Comparison of ENCODE assay signal across 18 mouse cellular contexts in genomic region chr12:112752399-112752798, GRCm38 (mm10). TPM values are rescaled to one million over a fixed set of nuclear protein-coding genes. Genes with fewer than 3 reads are reported as not detected.
"Had no signal": no experiment of that assay in that cellular context is flagged by ENCODE, and none has a peak within 500 bp of the region (broad histone marks: within the 10 kb centered on the region; RNA-seq: fewer than 3 reads in every experiment).

No protein-coding gene starts in this region.

- H3K9me3 ChIP-seq: limb, embryonic 12.5 days; limb, embryonic 15.5 days had no signal

- H3K9ac ChIP-seq: limb, embryonic 12.5 days; limb, embryonic 15.5 days; liver, embryonic 14.5 days; liver, postnatal 0 days; lung, embryonic 14.5 days had no signal

- DNase-seq: kidney, adult 2 months; kidney, postnatal 25 days; layer of hippocampus, adult 9-11 months; liver, postnatal 0 days; lung, embryonic 14.5 days; midbrain, embryonic 14.5 days; thymus, postnatal 25 days had no signal

- H3K4me2 ChIP-seq: limb, embryonic 12.5 days; limb, embryonic 15.5 days; liver, embryonic 11.5 days; lung, embryonic 14.5 days; midbrain, embryonic 11.5 days had no signal

- H3K36me3 ChIP-seq: limb, embryonic 12.5 days; limb, embryonic 15.5 days had no signal

- ATAC-seq: liver, postnatal 0 days; lung, postnatal 0 days had no signal

- H3K27me3 ChIP-seq: limb, embryonic 12.5 days; limb, embryonic 15.5 days had no signal

- H3K27ac ChIP-seq: kidney, postnatal 0 days; layer of hippocampus, adult 2 months; limb, embryonic 12.5 days; limb, embryonic 15.5 days; liver, embryonic 14.5 days; macrophage; stomach, postnatal 0 days had no signal

- H3K4me3 ChIP-seq: layer of hippocampus, adult 2 months; limb, embryonic 12.5 days; limb, embryonic 15.5 days had no signal

RNA-seq across cellular contexts. Expression of gene Ahnak2, which starts 50.1 kb away (rescaled TPM):
- total RNA-seq: megakaryocyte-erythroid progenitor cell, adult 5-6 weeks had no signal
